Mouse (Mus musculus): ENCODE results near the gene Epn2. TPM values are rescaled to one million over a fixed set of nuclear protein-coding genes. Genes with fewer than 3 reads are reported as not detected.
A peak's percentile ranks its signal among the peaks of the same experiment; 100 is the strongest.

Epn2 gene
- polyA plus RNA-seq, 1 experiment, result 7.3 TPM

DNA sequence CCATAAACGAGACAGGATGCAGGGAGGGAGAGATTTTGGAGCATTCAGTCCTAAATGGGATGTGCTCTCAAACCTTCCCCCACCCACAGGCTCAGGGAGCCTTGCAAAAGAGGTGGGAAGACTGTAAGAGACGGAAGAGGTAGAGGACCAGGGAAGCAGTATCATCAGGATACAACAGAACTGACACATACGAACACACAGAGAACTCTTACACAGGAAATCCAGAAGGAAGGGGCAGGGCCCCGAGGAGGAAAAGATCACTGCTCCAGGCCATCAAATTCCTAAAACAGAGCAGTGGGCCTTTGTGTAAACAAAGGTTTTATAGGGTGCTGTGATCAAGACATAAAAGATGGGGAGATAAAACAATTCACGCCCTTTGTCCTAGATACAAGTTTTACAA is 34.9 kb upstream of the Epn2 start:
- TF ChIP-seq CTCF (IDR thresholded peaks at IDR 0.05; ENCODE audit: borderline replicate concordance, control insufficient read depth, extremely low read depth, insufficient read depth, low read length, poor library complexity) (no peak), POLR2A (IDR thresholded peaks at IDR 0.05; ENCODE audit: control insufficient read depth, extremely low read depth, insufficient read depth, low read length, poor library complexity) (no peak)
- H3K27me3 ChIP-seq (ENCODE audit: control insufficient read depth, insufficient read depth, low read length), result peaks cover 2% of the 10 kb centered on the region; the same call in 1 of the 2 replicates
- H3K27ac ChIP-seq (ENCODE audit: control insufficient read depth, insufficient read depth, low read length), result no peak overlapping the region
- no peak overlapping the region for H3K4me3 ChIP-seq (ENCODE audit: control insufficient read depth, insufficient read depth, low read length)
- H3K36me3 ChIP-seq (ENCODE audit: control insufficient read depth, insufficient read depth, low read length), result no peaks in the 10 kb centered on the region
- no peaks in the 10 kb centered on the region for H3K4me1 ChIP-seq (replicated peaks; ENCODE audit: control insufficient read depth, insufficient read depth, low read length)
- 43% methylated on average over 5 of the region's 5 CpGs for WGBS
- DNase-seq, result no peak

- Histone ChIP-seq H3K4me3 (ENCODE audit: control insufficient read depth, insufficient read depth, low read length) (no peak overlapping the region), H3K27me3 (ENCODE audit: control insufficient read depth, insufficient read depth, low read length) (peaks cover 2% of the 10 kb centered on the region; the same call in 1 of the 2 replicates), H3K27ac (ENCODE audit: control insufficient read depth, insufficient read depth, low read length) (no peak overlapping the region), H3K4me1 (replicated peaks; ENCODE audit: control insufficient read depth, insufficient read depth, low read length) (no peaks in the 10 kb centered on the region), H3K36me3 (ENCODE audit: control insufficient read depth, insufficient read depth, low read length) (no peaks in the 10 kb centered on the region)
- TF ChIP-seq POLR2A (IDR thresholded peaks at IDR 0.05; ENCODE audit: control insufficient read depth, extremely low read depth, insufficient read depth, low read length, poor library complexity) (no peak), CTCF (IDR thresholded peaks at IDR 0.05; ENCODE audit: borderline replicate concordance, control insufficient read depth, extremely low read depth, insufficient read depth, low read length, poor library complexity) (no peak)
- no peak for DNase-seq
- WGBS, result 91% methylated on average over 4 of the region's 4 CpGs
Measured at GRCm38 (mm10) chr11:61612116-61612635, 32.7 kb upstream of the Epn2 start.

DNA sequence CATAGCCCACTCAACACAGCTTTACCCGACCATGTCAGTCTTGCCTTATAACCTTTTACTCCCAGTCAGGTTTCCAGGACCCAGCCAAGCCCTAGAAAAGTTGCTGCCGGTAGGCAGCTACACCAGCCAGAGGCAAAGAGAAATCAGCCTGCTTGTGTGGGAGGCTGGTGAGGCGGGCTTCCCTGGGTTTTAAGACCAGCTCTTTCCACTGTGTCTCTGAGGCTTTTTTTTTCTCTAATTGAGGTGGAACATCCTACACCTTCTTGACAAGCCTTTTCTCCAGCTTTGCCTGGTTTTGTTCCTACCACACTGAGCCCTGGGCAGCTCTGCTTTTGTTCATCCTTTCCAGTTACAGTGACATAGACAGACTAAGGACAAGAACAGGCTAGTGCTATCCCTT is 31.7 kb upstream of the Epn2 start:
- H3K27ac ChIP-seq (ENCODE audit: control insufficient read depth, insufficient read depth, low read length), result no peak overlapping the region
- DNase-seq, result no peak
- peaks cover 2% of the 10 kb centered on the region; the same call in 1 of the 2 replicates for H3K27me3 ChIP-seq (ENCODE audit: control insufficient read depth, insufficient read depth, low read length)
- H3K36me3 ChIP-seq (ENCODE audit: control insufficient read depth, insufficient read depth, low read length), result no peaks in the 10 kb centered on the region
- TF ChIP-seq CTCF (IDR thresholded peaks at IDR 0.05; ENCODE audit: borderline replicate concordance, control insufficient read depth, extremely low read depth, insufficient read depth, low read length, poor library complexity) (no peak), POLR2A (IDR thresholded peaks at IDR 0.05; ENCODE audit: control insufficient read depth, extremely low read depth, insufficient read depth, low read length, poor library complexity) (no peak)
- H3K4me3 ChIP-seq (ENCODE audit: control insufficient read depth, insufficient read depth, low read length), result no peak overlapping the region
- WGBS, result 81% methylated on average over 3 of the region's 3 CpGs
- no peaks in the 10 kb centered on the region for H3K4me1 ChIP-seq (replicated peaks; ENCODE audit: control insufficient read depth, insufficient read depth, low read length)

- no peak overlapping the region for H3K4me3 ChIP-seq (ENCODE audit: control insufficient read depth, insufficient read depth, low read length)
- DNase-seq, result no peak
Measured at GRCm38 (mm10) chr11:61608072-61608471, 28.6 kb upstream of the Epn2 start.

DNA sequence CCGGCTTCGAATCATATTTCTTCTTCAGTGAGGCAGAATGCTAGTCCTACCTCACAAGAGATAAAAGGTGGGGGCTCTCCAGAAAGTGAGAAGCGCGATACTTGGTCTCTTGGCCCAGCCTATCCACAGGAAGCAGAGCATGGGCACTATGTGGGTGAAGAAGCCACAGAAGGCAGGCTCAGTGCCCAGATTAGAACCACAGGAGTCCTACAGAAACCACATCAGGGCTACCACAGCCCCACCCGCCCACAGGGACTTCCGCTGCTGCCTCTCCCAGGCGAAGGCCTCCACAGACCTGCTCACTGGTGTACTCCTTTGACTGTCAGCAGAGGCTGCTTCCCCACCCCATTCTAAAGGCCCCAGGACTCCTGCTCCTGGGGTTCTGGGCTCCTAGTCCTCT is 23.2 kb upstream of the Epn2 start:
- Histone ChIP-seq H3K4me3 (ENCODE audit: control insufficient read depth, insufficient read depth, low read length) (no peak overlapping the region), H3K27me3 (ENCODE audit: control insufficient read depth, insufficient read depth, low read length) (peaks cover 3% of the 10 kb centered on the region; the same call in 1 of the 2 replicates), H3K36me3 (ENCODE audit: control insufficient read depth, insufficient read depth, low read length) (no peaks in the 10 kb centered on the region), H3K27ac (ENCODE audit: control insufficient read depth, insufficient read depth, low read length) (no peak overlapping the region), H3K4me1 (replicated peaks; ENCODE audit: control insufficient read depth, insufficient read depth, low read length) (peaks cover 7% of the 10 kb centered on the region)
- peak; percentile 77 for DNase-seq
- TF ChIP-seq POLR2A (IDR thresholded peaks at IDR 0.05; ENCODE audit: control insufficient read depth, extremely low read depth, insufficient read depth, low read length, poor library complexity) (no peak), CTCF (IDR thresholded peaks at IDR 0.05; ENCODE audit: borderline replicate concordance, control insufficient read depth, extremely low read depth, insufficient read depth, low read length, poor library complexity) (no peak)
- WGBS, result 7% methylated on average over 7 of the region's 7 CpGs

More at GRCm38 (mm10) chr11:61608072-61608471, 28.6 kb upstream of the Epn2 start:
- Histone ChIP-seq H3K27ac (ENCODE audit: control insufficient read depth, insufficient read depth, low read length) (no peak overlapping the region), H3K27me3 (ENCODE audit: control insufficient read depth, insufficient read depth, low read length) (0 out of 2 replicates have a peak, but pooled peaks cover 3% of the 10 kb centered on the region), H3K4me1 (replicated peaks; ENCODE audit: control insufficient read depth, insufficient read depth, low read length) (peaks cover 2% of the 10 kb centered on the region; the same call in 1 of the 2 replicates), H3K36me3 (ENCODE audit: control insufficient read depth, insufficient read depth, low read length) (no peaks in the 10 kb centered on the region)
- TF ChIP-seq POLR2A (IDR thresholded peaks at IDR 0.05; ENCODE audit: control insufficient read depth, extremely low read depth, insufficient read depth, low read length, poor library complexity), result no peak
- no peak for TF ChIP-seq CTCF (IDR thresholded peaks at IDR 0.05; ENCODE audit: borderline replicate concordance, control insufficient read depth, extremely low read depth, insufficient read depth, low read length, poor library complexity)
- 82% methylated on average over 4 of the region's 4 CpGs for WGBS

GRCm38 (mm10) chr11:61601465-61601864 is 22.0 kb upstream of the Epn2 start:
- no peak overlapping the region for H3K27ac ChIP-seq (ENCODE audit: control insufficient read depth, insufficient read depth, low read length)
- no peak overlapping the region for H3K4me3 ChIP-seq (ENCODE audit: control insufficient read depth, insufficient read depth, low read length)
- no peaks in the 10 kb centered on the region for H3K36me3 ChIP-seq (ENCODE audit: control insufficient read depth, insufficient read depth, low read length)
- WGBS, result 40% methylated on average over 3 of the region's 3 CpGs
- peaks cover 3% of the 10 kb centered on the region; the same call in 1 of the 2 replicates for H3K27me3 ChIP-seq (ENCODE audit: control insufficient read depth, insufficient read depth, low read length)
- DNase-seq, result no peak
- peaks cover 7% of the 10 kb centered on the region for H3K4me1 ChIP-seq (replicated peaks; ENCODE audit: control insufficient read depth, insufficient read depth, low read length)
- TF ChIP-seq POLR2A (IDR thresholded peaks at IDR 0.05; ENCODE audit: control insufficient read depth, extremely low read depth, insufficient read depth, low read length, poor library complexity) (no peak), CTCF (IDR thresholded peaks at IDR 0.05; ENCODE audit: borderline replicate concordance, control insufficient read depth, extremely low read depth, insufficient read depth, low read length, poor library complexity) (no peak)
